Mouse (Mus musculus) heart, embryonic 14.5 days (tissue): ENCODE measurements around the gene Avl9. TPM values are rescaled to one million over a fixed set of nuclear protein-coding genes. Genes with fewer than 3 reads are reported as not detected.

ENCODE experiments used
- ATAC-seq: fragments of 200-750 bp; cut with Nextera tagmentation; 2 replicates; pipeline ENCODE4 v1.8.0; 2017; ENCODE audit warnings: low read depth, moderate TSS enrichment; ENCODE audit not compliant: insufficient number of reproducible peaks, insufficient read depth, low FRiP score
- H3K27ac ChIP-seq, 2 experiments: fragments of 200-500 bp in 1 of 2; fragments of 300-500 bp in 1 of 2; sonication (generic) in 1 of 2; replicated peaks in 1 of 2; 2 replicates each; pipeline ENCODE4 v1.5.1; 2012 to 2014; ENCODE audit warnings: low read depth in 2 of 2, low read length in 2 of 2, control low read depth in 1 of 2, mild to moderate bottlenecking in 1 of 2, mixed read lengths in 1 of 2; ENCODE audit not compliant: control insufficient read depth in 1 of 2, insufficient read depth in 1 of 2
- H3K27me3 ChIP-seq: fragments of 300-500 bp; sonication (generic); 2 replicates; pipeline ENCODE4 v1.6.1; 2014; ENCODE audit warnings: mild to moderate bottlenecking, low read length, control low read depth; ENCODE audit not compliant: control insufficient read depth, insufficient read depth
- H3K36me3 ChIP-seq: fragments of 300-500 bp; sonication (generic); 2 replicates; pipeline ENCODE4 v1.6.1; 2014; ENCODE audit warnings: mild to moderate bottlenecking, control low read depth, low read length, mixed read lengths; ENCODE audit not compliant: control insufficient read depth, insufficient read depth
- H3K4me1 ChIP-seq, 2 experiments: fragments of 200-500 bp in 1 of 2; fragments of 300-500 bp in 1 of 2; sonication (generic) in 1 of 2; 2 replicates each; pipeline ENCODE4 v1.6.1; 2012 to 2014; ENCODE audit warnings: low read length in 2 of 2, control low read depth in 1 of 2, mixed read lengths in 1 of 2; ENCODE audit not compliant: control insufficient read depth in 2 of 2, insufficient read depth in 2 of 2
- H3K4me2 ChIP-seq: fragments of 300-500 bp; sonication (generic); 2 replicates; pipeline ENCODE4 v1.6.1; 2014; ENCODE audit warnings: mild to moderate bottlenecking, low read length
- H3K4me3 ChIP-seq, 2 experiments: fragments of 200-500 bp in 1 of 2; fragments of 300-500 bp in 1 of 2; sonication (generic) in 1 of 2; 2 replicates each; pipeline ENCODE4 v1.5.1; 2012 to 2014; ENCODE audit warnings: low read length in 2 of 2, mild to moderate bottlenecking in 2 of 2, control low read depth in 1 of 2, low read depth in 1 of 2, moderate library complexity in 1 of 2; ENCODE audit not compliant: control insufficient read depth in 1 of 2, insufficient read depth in 1 of 2
- H3K9ac ChIP-seq: fragments of 300-500 bp; sonication (generic); 2 replicates; pipeline ENCODE4 v1.6.1; 2014; ENCODE audit warnings: mild to moderate bottlenecking, low read length
- H3K9me3 ChIP-seq: fragments of 300-500 bp; sonication (generic); 2 replicates; pipeline ENCODE4 v1.6.1; 2016; ENCODE audit warnings: low read length, control low read depth; ENCODE audit not compliant: control insufficient read depth
- WGBS: fragments of 180-500 bp; shearing (Covaris S2); extraction: QIAGEN DNeasy Blood & Tissue Kit; methylation state at CpG from one replicate; pipeline ENCODE4 v1.1.7; 2014; 5-methylcytosine and 5-hydroxymethylcytosine counted together
- polyA plus RNA-seq: library from polyadenylated mRNA; unstranded; fragments of >200 nt; fragmentation: Nextera tagmentation; extraction: Ambion mirVana; gene quantifications from 2 replicates; pipeline ENCODE4 v1.2.1, GENCODE M21; 2014

Avl9 gene
- polyA plus RNA-seq, 1 experiment from 2014 or later = 10.9 TPM

GRCm38 (mm10) chr6:56796232-56796631 is 81.5 kb downstream of the Avl9 start:
- Histone ChIP-seq H3K27me3 (no peaks in the 10 kb centered on the region), H3K4me1 (peaks cover 2 to 27% of the 10 kb centered on the region in 2 experiments; a peak in 2 of 4 replicates), H3K9ac (peak overlapping the region; percentile 96), H3K27ac (peak overlapping the region; percentile 96 to 99), H3K4me2 (peak overlapping the region; percentile 92), H3K9me3 (no peaks in the 10 kb centered on the region), H3K36me3 (no peaks in the 10 kb centered on the region), H3K4me3 (peak overlapping the region; percentile 76 to 78; a peak in 3 of 4 replicates)
- no peak for ATAC-seq
- 5% methylated on average over 8 of the region's 8 CpGs for WGBS

- no peaks in the 10 kb centered on the region for H3K27me3 ChIP-seq
- H3K4me2 ChIP-seq = peak overlapping the region; percentile 92
- peak; percentile 31; the same call in 1 of the 2 replicates for ATAC-seq
- no peaks in the 10 kb centered on the region for H3K36me3 ChIP-seq
- peaks cover 2 to 27% of the 10 kb centered on the region in 2 experiments; a peak in 2 of 4 replicates for H3K4me1 ChIP-seq
- peak overlapping the region; percentile 96 to 99 for H3K27ac ChIP-seq
- under 1% methylated on average over 16 of the region's 16 CpGs for WGBS
- H3K9me3 ChIP-seq = no peaks in the 10 kb centered on the region
- H3K9ac ChIP-seq = peak overlapping the region; percentile 96
- peak overlapping the region; percentile 76 to 78 for H3K4me3 ChIP-seq
These were observed 82.0 kb downstream of the Avl9 start for GRCm38 (mm10) chr6:56796668-56797141.

GRCm38 (mm10) chr6:56797311-56798151 is 82.8 kb downstream of the Avl9 start, which contains the start of gene Kbtbd2:
Gene Kbtbd2, minus strand, starts transcription at chr6:56797813.
- Histone ChIP-seq H3K9me3 (no peaks in the 10 kb centered on the region), H3K4me1 (peaks cover 2 to 27% of the 10 kb centered on the region in 2 experiments; a peak in 2 of 4 replicates), H3K4me2 (peak within 1 kb of the TSS; percentile 92), H3K9ac (peak within 1 kb of the TSS; percentile 96), H3K36me3 (no peaks in the 10 kb centered on the region), H3K27me3 (no peaks in the 10 kb centered on the region), H3K27ac (peak within 1 kb of the TSS; percentile 96 to 99), H3K4me3 (peak within 1 kb of the TSS; percentile 76 to 78)
- ATAC-seq = peak; percentile 90
- under 1% methylated on average over 88 of the region's 98 CpGs for WGBS

GRCm38 (mm10) chr6:56798152-56798465 is 83.4 kb downstream of the Avl9 start:
- no peak for ATAC-seq
- Histone ChIP-seq H3K4me2 (peak overlapping the region; percentile 92), H3K9ac (peak overlapping the region; percentile 96), H3K27ac (peak overlapping the region; percentile 96 to 99), H3K4me1 (peaks cover 2 to 25% of the 10 kb centered on the region in 2 experiments; a peak in 2 of 4 replicates), H3K36me3 (no peaks in the 10 kb centered on the region), H3K27me3 (no peaks in the 10 kb centered on the region), H3K9me3 (no peaks in the 10 kb centered on the region), H3K4me3 (peak overlapping the region; percentile 76 to 78)
- 10% methylated on average over 8 of the region's 8 CpGs for WGBS

GRCm38 (mm10) chr6:56805026-56805425 is 90.3 kb downstream of the Avl9 start:
- Histone ChIP-seq H3K9ac (no peak overlapping the region), H3K9me3 (no peaks in the 10 kb centered on the region), H3K4me2 (no peak overlapping the region), H3K4me3 (no peak overlapping the region), H3K27ac (no peak overlapping the region), H3K4me1 (no peaks in the 10 kb centered on the region), H3K36me3 (no peaks in the 10 kb centered on the region), H3K27me3 (peaks cover 5% of the 10 kb centered on the region; the same call in 1 of the 2 replicates)
- ATAC-seq = no peak
- 89% methylated on average over 4 of the region's 4 CpGs for WGBS

- no peak for ATAC-seq
- 61% methylated on average over 2 of the region's 2 CpGs for WGBS
These were observed 91.5 kb downstream of the Avl9 start for GRCm38 (mm10) chr6:56806195-56806594.

GRCm38 (mm10) chr6:56808656-56809055 is 94.0 kb downstream of the Avl9 start:
- WGBS = 13% methylated on average over 3 of the region's 3 CpGs

More at GRCm38 (mm10) chr6:56806195-56806594, 91.5 kb downstream of the Avl9 start:
- Histone ChIP-seq H3K36me3 (no peaks in the 10 kb centered on the region), H3K27me3 (peaks cover 5% of the 10 kb centered on the region; the same call in 1 of the 2 replicates), H3K27ac (no peak overlapping the region), H3K4me1 (no peaks in the 10 kb centered on the region), H3K9me3 (no peaks in the 10 kb centered on the region), H3K9ac (no peak overlapping the region), H3K4me2 (no peak overlapping the region), H3K4me3 (no peak overlapping the region)

More at GRCm38 (mm10) chr6:56808656-56809055, 94.0 kb downstream of the Avl9 start:
- Histone ChIP-seq H3K9me3 (no peaks in the 10 kb centered on the region), H3K36me3 (no peaks in the 10 kb centered on the region), H3K4me3 (no peak overlapping the region), H3K9ac (no peak overlapping the region), H3K4me2 (no peak overlapping the region), H3K27ac (no peak overlapping the region), H3K27me3 (peaks cover 5% of the 10 kb centered on the region; the same call in 1 of the 2 replicates), H3K4me1 (no peaks in the 10 kb centered on the region)
- ATAC-seq = peak; percentile 50; the same call in 1 of the 2 replicates
